26 mouse cellular contexts compared by ENCODE assay signal in the genomic region with DNA sequence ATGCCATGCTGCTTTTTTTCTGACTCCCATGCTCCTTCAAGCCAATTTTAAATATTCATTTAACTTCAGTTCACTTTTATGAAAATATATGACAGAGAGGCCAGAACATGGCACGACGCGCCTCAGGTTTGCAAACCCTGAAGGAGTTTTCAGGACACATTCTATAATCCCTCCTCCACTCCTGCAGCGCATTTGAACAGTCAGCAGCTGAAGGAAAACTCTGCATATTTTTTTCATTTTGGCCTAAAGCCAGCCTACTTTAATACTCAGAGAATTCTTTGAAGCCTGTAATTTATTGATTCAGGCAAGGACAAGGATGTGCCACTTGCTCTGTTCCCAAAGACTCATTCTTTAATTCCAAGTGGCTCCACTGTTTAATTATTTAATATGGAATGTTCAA.
DNase-seq lines count a peak whose midpoint lies in the region; ATAC-seq and TF ChIP-seq lines count a peak whose summit lies in the region.
"Had no signal": no experiment of that assay in that cellular context is flagged by ENCODE, and none has a peak within 500 bp of the region (broad histone marks: within the 10 kb centered on the region; RNA-seq: fewer than 3 reads in every experiment).

No protein-coding gene starts in this region.

- no peak for ATAC-seq in forebrain, postnatal 0 days
- no peak for ATAC-seq in forebrain, embryonic 16.5 days
- no peak for ATAC-seq in lung, embryonic 14.5 days (ENCODE audit: insufficient read depth)
- ATAC-seq: activated CD4-positive, CD25-positive, alpha-beta regulatory T cell, adult 4 months; inflammation-experienced regulatory T-cells, adult 6 months had no signal

- H3K9me3 ChIP-seq in forebrain, postnatal 0 days (ENCODE audit: low read length): no peaks in the 10 kb centered on the region
- H3K9me3 ChIP-seq in forebrain, embryonic 16.5 days (ENCODE audit: control insufficient read depth, low read length): no peaks in the 10 kb centered on the region
- no peaks in the 10 kb centered on the region for H3K9me3 ChIP-seq in lung, embryonic 14.5 days (ENCODE audit: low read depth, low read length)
- H3K9me3 ChIP-seq: forebrain, embryonic 10.5 days; heart, embryonic 12.5 days; hindbrain, embryonic 10.5 days; liver, embryonic 15.5 days; megakaryocyte, embryonic 14.5 days had no signal

- DNase-seq in adrenal gland, adult (ENCODE audit: inconsistent age in 2 of 2, low spot score in 1 of 2): peak; percentile 9 to 69
- DNase-seq in adrenal gland, postnatal 4 days (ENCODE audit: low spot score in 2 of 2): no peak
- peak; percentile 3 for DNase-seq in forebrain, postnatal 0 days
- peak; percentile 61 for DNase-seq in lung, embryonic 14.5 days
- DNase-seq in lung, adult 18-20 months: no peak
- peak; percentile 3 for DNase-seq in right cerebral cortex, adult 18-20 months
- DNase-seq in right cerebral cortex, postnatal 36 days (ENCODE audit: low spot score in 2 of 2): no peak
- DNase-seq: cerebellum, adult 9-11 months; gastrocnemius, postnatal 14 days; heart, adult 18-20 months; heart, postnatal 10 days; kidney, adult 18-20 months; liver; lung, postnatal 36 days; right cerebral cortex, postnatal 14 days; spleen, adult 18-20 months; thymus, postnatal 14 days had no signal

- H3K4me3 ChIP-seq in forebrain, postnatal 0 days (ENCODE audit: low read depth, low read length): no peak overlapping the region
- no peak overlapping the region for H3K4me3 ChIP-seq in forebrain, embryonic 16.5 days (replicated peaks; ENCODE audit: low read length)
- no peak overlapping the region for H3K4me3 ChIP-seq in lung, embryonic 14.5 days (ENCODE audit: low read depth, low read length)
- H3K4me3 ChIP-seq: forebrain, embryonic 10.5 days; heart, embryonic 12.5 days; hindbrain, embryonic 10.5 days; left cerebral cortex, adult 2 months; liver, embryonic 15.5 days; megakaryocyte, embryonic 14.5 days had no signal

- no peaks in the 10 kb centered on the region for H3K36me3 ChIP-seq in forebrain, postnatal 0 days (ENCODE audit: insufficient read depth)
- H3K36me3 ChIP-seq in forebrain, embryonic 16.5 days (ENCODE audit: control insufficient read depth, insufficient read depth): no peaks in the 10 kb centered on the region
- H3K36me3 ChIP-seq in lung, embryonic 14.5 days (ENCODE audit: insufficient read depth): no peaks in the 10 kb centered on the region
- H3K36me3 ChIP-seq: forebrain, embryonic 10.5 days; heart, embryonic 12.5 days; hindbrain, embryonic 10.5 days; liver, embryonic 15.5 days had no signal

- WGBS in forebrain, postnatal 0 days: 72% methylated on average over 4 of the region's 4 CpGs
- 75% methylated on average over 4 of the region's 4 CpGs for WGBS in forebrain, embryonic 16.5 days
- 54% methylated on average over 4 of the region's 4 CpGs for WGBS in lung, embryonic 14.5 days

- no peak overlapping the region for H3K9ac ChIP-seq in forebrain, postnatal 0 days
- no peak overlapping the region for H3K9ac ChIP-seq in forebrain, embryonic 16.5 days (replicated peaks; ENCODE audit: low read depth, low read length)
- H3K9ac ChIP-seq in lung, embryonic 14.5 days: no peak overlapping the region
- H3K9ac ChIP-seq: heart, embryonic 12.5 days; liver, embryonic 15.5 days had no signal

- no peak overlapping the region for H3K27ac ChIP-seq in forebrain, postnatal 0 days (ENCODE audit: low read depth, low read length)
- no peak overlapping the region for H3K27ac ChIP-seq in forebrain, embryonic 16.5 days (ENCODE audit: low read length)
- no peak overlapping the region for H3K27ac ChIP-seq in lung, embryonic 14.5 days (ENCODE audit: low read depth)
- H3K27ac ChIP-seq: forebrain, embryonic 10.5 days; hindbrain, embryonic 10.5 days; left cerebral cortex, adult 2 months; liver, embryonic 15.5 days had no signal

- no peaks in the 10 kb centered on the region for H3K4me1 ChIP-seq in forebrain, postnatal 0 days (ENCODE audit: insufficient read depth)
- no peaks in the 10 kb centered on the region for H3K4me1 ChIP-seq in forebrain, embryonic 16.5 days (replicated peaks; ENCODE audit: control insufficient read depth, insufficient read depth, low read length)
- H3K4me1 ChIP-seq in lung, embryonic 14.5 days (ENCODE audit: insufficient read depth): no peaks in the 10 kb centered on the region
- H3K4me1 ChIP-seq: forebrain, embryonic 10.5 days; heart, embryonic 12.5 days; hindbrain, embryonic 10.5 days; liver, embryonic 15.5 days; megakaryocyte, embryonic 14.5 days had no signal

- TF ChIP-seq CTCF in forebrain, postnatal 0 days (IDR thresholded peaks at IDR 0.05; ENCODE audit: low read depth): no peak
- TF ChIP-seq CTCF in lung, embryonic 14.5 days (IDR thresholded peaks at IDR 0.05; ENCODE audit: low read depth): no peak

- H3K27me3 ChIP-seq in forebrain, postnatal 0 days (ENCODE audit: insufficient read depth, low read length): no peaks in the 10 kb centered on the region
- H3K27me3 ChIP-seq in forebrain, embryonic 16.5 days (replicated peaks; ENCODE audit: control insufficient read depth, insufficient read depth, low read length): no peaks in the 10 kb centered on the region
- no peaks in the 10 kb centered on the region for H3K27me3 ChIP-seq in lung, embryonic 14.5 days (ENCODE audit: insufficient read depth, low read length)
- H3K27me3 ChIP-seq: heart, embryonic 12.5 days; liver, embryonic 15.5 days; megakaryocyte, embryonic 14.5 days had no signal

- H3K4me2 ChIP-seq in forebrain, postnatal 0 days (ENCODE audit: low read depth): no peak overlapping the region
- H3K4me2 ChIP-seq in forebrain, embryonic 16.5 days (ENCODE audit: low read length): no peak overlapping the region
- H3K4me2 ChIP-seq in lung, embryonic 14.5 days: no peak overlapping the region
- H3K4me2 ChIP-seq: heart, embryonic 12.5 days; liver, embryonic 15.5 days had no signal

Comparison
In these comparisons a context has a peak if more than half of its experiments do, and no peak if none do; other contexts are left out.
1. DNase-seq: peak in adrenal gland, adult (2 of 2), forebrain, postnatal 0 days (single experiment), lung, embryonic 14.5 days (single experiment) and right cerebral cortex, adult 18-20 months (single experiment); none in adrenal gland, postnatal 4 days (0 of 2), lung, adult 18-20 months (0 of 2) and right cerebral cortex, postnatal 36 days (0 of 2).